In the genomic region with DNA sequence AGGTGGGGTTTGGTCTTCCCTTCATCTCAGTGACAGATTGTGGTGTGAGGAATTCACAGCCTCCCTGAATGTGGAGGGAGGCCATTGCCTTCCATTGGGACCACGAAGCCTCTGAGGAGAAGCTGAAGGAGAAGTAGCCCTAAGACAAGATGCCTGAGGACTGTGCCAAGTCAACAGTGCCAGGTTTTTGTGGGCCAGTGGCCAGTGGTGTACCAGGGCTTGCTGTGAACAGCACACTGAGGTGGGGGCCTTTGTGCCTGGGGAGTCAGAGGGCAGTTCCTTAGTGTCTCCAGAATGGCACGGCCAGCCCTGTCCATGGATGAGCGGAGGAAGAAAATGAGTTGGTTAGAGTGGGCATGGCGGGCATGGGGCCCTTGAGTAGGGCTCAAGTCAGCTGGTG, we compare ENCODE assay signal across 31 mouse cellular contexts. TPM values are rescaled to one million over a fixed set of nuclear protein-coding genes. Genes with fewer than 3 reads are reported as not detected.
DNase-seq lines count a peak whose midpoint lies in the region; ATAC-seq and TF ChIP-seq lines count a peak whose summit lies in the region.
"Had no signal": no experiment of that assay in that cellular context is flagged by ENCODE, and none has a peak within 500 bp of the region (broad histone marks: within the 10 kb centered on the region; RNA-seq: fewer than 3 reads in every experiment).

No protein-coding gene starts in this region.

- TF ChIP-seq POLR2A in cerebellum, adult 2 months (IDR thresholded peaks at IDR 0.05; ENCODE audit: borderline replicate concordance, insufficient read depth, low read length) = no peak

- H3K4me1 ChIP-seq in cerebellum, adult 2 months (ENCODE audit: control insufficient read depth, insufficient read depth, low read length) = peaks cover 35% of the 10 kb centered on the region
- H3K4me1 ChIP-seq in forebrain, postnatal 0 days (ENCODE audit: insufficient read depth) = no peaks in the 10 kb centered on the region

- no peak overlapping the region for H3K9ac ChIP-seq in forebrain, postnatal 0 days
- H3K9ac ChIP-seq: embryonic facial prominence, embryonic 13.5 days; forebrain, embryonic 12.5 days; forebrain, embryonic 15.5 days; heart, embryonic 13.5 days; hindbrain, embryonic 14.5 days had no signal

- no peak for TF ChIP-seq CTCF in cerebellum, adult 2 months (IDR thresholded peaks at IDR 0.05; ENCODE audit: borderline replicate concordance, insufficient read depth, low read depth, low read length)
- no peak for TF ChIP-seq CTCF in forebrain, postnatal 0 days (IDR thresholded peaks at IDR 0.05; ENCODE audit: low read depth)

- H3K27me3 ChIP-seq in cerebellum, adult 2 months (ENCODE audit: control insufficient read depth, insufficient read depth, low read length) = no peaks in the 10 kb centered on the region
- no peaks in the 10 kb centered on the region for H3K27me3 ChIP-seq in forebrain, postnatal 0 days (ENCODE audit: insufficient read depth, low read length)
- H3K27me3 ChIP-seq: CH12.LX; embryonic facial prominence, embryonic 13.5 days; forebrain, embryonic 15.5 days; heart, embryonic 13.5 days; Patski had no signal

- H3K36me3 ChIP-seq in forebrain, postnatal 0 days (ENCODE audit: insufficient read depth) = no peaks in the 10 kb centered on the region
- H3K36me3 ChIP-seq: embryonic facial prominence, embryonic 10.5 days; embryonic facial prominence, embryonic 13.5 days; forebrain, embryonic 12.5 days; forebrain, embryonic 15.5 days; heart, embryonic 10.5 days had no signal

- WGBS in cerebellum, adult 2 months = 68% methylated on average over 4 of the region's 4 CpGs
- 83% methylated on average over 4 of the region's 4 CpGs for WGBS in forebrain, postnatal 0 days

- no peaks in the 10 kb centered on the region for H3K9me3 ChIP-seq in forebrain, postnatal 0 days (ENCODE audit: low read length)
- H3K9me3 ChIP-seq: embryonic facial prominence, embryonic 10.5 days; embryonic facial prominence, embryonic 13.5 days; forebrain, embryonic 12.5 days; forebrain, embryonic 15.5 days; G1E; heart, embryonic 10.5 days; heart, embryonic 13.5 days had no signal

- no peak overlapping the region for H3K27ac ChIP-seq in cerebellum, adult 2 months (ENCODE audit: insufficient read depth, low read length)
- H3K27ac ChIP-seq in forebrain, postnatal 0 days (ENCODE audit: low read depth, low read length) = no peak overlapping the region
- H3K27ac ChIP-seq: embryonic facial prominence, embryonic 10.5 days; embryonic facial prominence, embryonic 13.5 days; forebrain, embryonic 12.5 days; heart, adult 2 months; heart, embryonic 10.5 days; heart, embryonic 13.5 days; hindbrain, embryonic 14.5 days; hindbrain, postnatal 0 days had no signal

- DNase-seq in cerebellum, adult 2 months = peak; percentile 50 to 53
- peak; percentile 56 to 69 for DNase-seq in cerebellum, postnatal 10 days
- no peak for DNase-seq in cerebellum, adult 11 months
- DNase-seq in cerebellum, postnatal 36 days = peak; percentile 35 to 42
- no peak for DNase-seq in forebrain, postnatal 0 days
- DNase-seq: adrenal gland, postnatal 10 days; adrenal gland, postnatal 36 days; B cell, adult 2 months; embryo, embryonic 11 days; gastrocnemius, postnatal 10 days; gastrocnemius, postnatal 36 days; heart, adult 2 months; heart, postnatal 14 days; heart, postnatal 4 days; kidney, adult 18-20 months; kidney, adult 9 months had no signal

- no peak overlapping the region for H3K4me2 ChIP-seq in forebrain, postnatal 0 days (ENCODE audit: low read depth)
- H3K4me2 ChIP-seq: embryonic facial prominence, embryonic 13.5 days; forebrain, embryonic 12.5 days; forebrain, embryonic 15.5 days; heart, embryonic 13.5 days; hindbrain, embryonic 14.5 days had no signal

- no peak for ATAC-seq in cerebellum, adult (ENCODE audit: insufficient number of reproducible peaks, low FRiP score, low TSS enrichment)
- no peak for ATAC-seq in forebrain, postnatal 0 days
- ATAC-seq: forebrain, embryonic 15.5 days; hindbrain, postnatal 0 days; inflammation-experienced regulatory T-cells, adult 6 months; intestine, embryonic 16.5 days; Patski had no signal

- H3K4me3 ChIP-seq in cerebellum, adult 2 months (replicated peaks; ENCODE audit: insufficient read depth, low read depth, low read length) = no peak overlapping the region
- H3K4me3 ChIP-seq in forebrain, postnatal 0 days (ENCODE audit: low read depth, low read length) = no peak overlapping the region
- H3K4me3 ChIP-seq: embryonic facial prominence, embryonic 10.5 days; embryonic facial prominence, embryonic 13.5 days; erythroblast, embryonic 14.5 days; forebrain, embryonic 12.5 days; forebrain, embryonic 15.5 days; heart, adult 2 months; heart, embryonic 10.5 days; heart, embryonic 13.5 days had no signal

RNA-seq across cellular contexts. Expression of gene Tbc1d22a, which starts 45.9 kb away (rescaled TPM):
- 23.0 and 23.3 TPM in 2 replicates for polyA plus RNA-seq in cerebellum, adult 2 months (2012; rRNA removed)
- total RNA-seq in forebrain, postnatal 0 days (2014; rRNA removed) = 20.5 and 22.1 TPM in 2 replicates
- polyA plus RNA-seq in forebrain, postnatal 0 days (2015; fragmentation: Nextera tagmentation; extraction: Ambion mirVana) = 12.1 and 13.1 TPM in 2 replicates

Comparison
In these comparisons a context has a peak if more than half of its experiments do, and no peak if none do; other contexts are left out.
1. DNase-seq: peak in cerebellum, adult 2 months (2 of 2), cerebellum, postnatal 10 days (2 of 2) and cerebellum, postnatal 36 days (2 of 2); none in cerebellum, adult 11 months (single experiment) and forebrain, postnatal 0 days (single experiment).